Mouse (Mus musculus): ENCODE data around the gene Hist1h2ao.

DNA sequence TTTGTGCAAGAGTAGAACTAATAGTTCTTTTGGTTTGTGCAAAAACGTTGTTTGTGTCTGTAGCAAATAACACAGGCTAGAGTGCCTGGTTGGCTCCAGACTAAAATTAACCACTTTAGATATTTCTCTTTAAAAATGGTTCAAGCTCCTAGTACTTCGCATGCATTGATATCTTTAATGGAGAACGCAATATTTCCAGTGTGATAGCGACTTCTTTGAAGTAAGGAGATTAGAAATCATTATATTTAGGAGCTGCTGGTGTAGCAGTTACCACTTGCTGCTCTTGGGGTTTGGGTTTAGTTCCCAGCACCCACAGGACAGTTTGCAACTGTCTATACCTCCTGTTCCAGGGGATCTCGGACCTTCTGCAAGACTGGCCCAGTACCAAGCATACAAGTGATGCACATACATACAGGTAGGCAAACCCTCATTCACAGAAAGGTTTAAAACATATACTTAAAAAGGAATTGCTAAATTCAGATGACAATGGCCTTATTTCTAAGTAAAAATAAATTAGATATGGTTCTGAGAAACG is 29.2 kb upstream of the Hist1h2ao start:
- TF ChIP-seq CTCF (IDR thresholded peaks at IDR 0.05; ENCODE audit: low read depth, low read length) (no peak), POLR2A (IDR thresholded peaks at IDR 0.05; ENCODE audit: extremely low read depth, insufficient read depth, low read length) (no peak)
